Mouse (Mus musculus) forebrain, embryonic 14.5 days (tissue): ENCODE data around the gene Emsy. TPM values are rescaled to one million over a fixed set of nuclear protein-coding genes. Genes with fewer than 3 reads are reported as not detected.

Experiments
- ATAC-seq: fragments of 200-750 bp; cut with Nextera tagmentation; 2 replicates; pipeline ENCODE4 v1.8.0; 2017; ENCODE audit warnings: mild to moderate bottlenecking, moderate library complexity
- DNase-seq: peaks from one replicate; pipeline ENCODE4 v3.0.0-alpha.2; 2015; ENCODE audit warnings: low spot score
- H3K27ac ChIP-seq: fragments of 300-500 bp; sonication (generic); 2 replicates; pipeline ENCODE4 v1.5.1; 2014; ENCODE audit warnings: low read depth, mild to moderate bottlenecking, control low read depth, low read length, moderate library complexity
- H3K27me3 ChIP-seq: fragments of 300-500 bp; sonication (generic); replicated peaks from 2 replicates; pipeline ENCODE4 v1.6.1; 2014; ENCODE audit warnings: low read length, control low read depth, mixed read lengths; ENCODE audit not compliant: control insufficient read depth, insufficient read depth
- H3K36me3 ChIP-seq: fragments of 300-500 bp; sonication (generic); 2 replicates; pipeline ENCODE4 v1.6.1; 2014; ENCODE audit warnings: low read length, control low read depth; ENCODE audit not compliant: control insufficient read depth, insufficient read depth
- H3K4me1 ChIP-seq: fragments of 300-500 bp; sonication (generic); 2 replicates; pipeline ENCODE4 v1.6.1; 2014; ENCODE audit warnings: antibody characterized with exemption, low read length, control low read depth; ENCODE audit not compliant: control insufficient read depth, insufficient read depth
- H3K4me2 ChIP-seq: fragments of 300-500 bp; sonication (generic); 2 replicates; pipeline ENCODE4 v1.6.1; 2014; ENCODE audit warnings: mild to moderate bottlenecking, control low read depth, low read length
- H3K4me3 ChIP-seq: fragments of 300-500 bp; sonication (generic); 2 replicates; pipeline ENCODE4 v1.5.1; 2014; ENCODE audit warnings: low read depth, low read length, control low read depth
- H3K9ac ChIP-seq: fragments of 300-500 bp; sonication (generic); 2 replicates; pipeline ENCODE4 v1.6.1; 2014; ENCODE audit warnings: mild to moderate bottlenecking, low read length, control low read depth, moderate library complexity
- H3K9me3 ChIP-seq: fragments of 300-500 bp; sonication (generic); replicated peaks from 2 replicates; pipeline ENCODE4 v1.6.1; 2016; ENCODE audit warnings: low read length, control low read depth, mixed read lengths; ENCODE audit not compliant: control insufficient read depth
- WGBS: fragments of 180-500 bp; shearing (Covaris S2); extraction: QIAGEN DNeasy Blood & Tissue Kit; methylation state at CpG from one replicate; pipeline ENCODE4 v1.1.7; 2014; 5-methylcytosine and 5-hydroxymethylcytosine counted together
- polyA plus RNA-seq: library from polyadenylated mRNA; unstranded; fragments of >200 nt; fragmentation: Nextera tagmentation; extraction: Ambion mirVana; gene quantifications from 2 replicates; pipeline ENCODE4 v1.2.1, GENCODE M21; 2014

Gene Emsy
- polyA plus RNA-seq, 1 experiment from 2014 or later, result 49.4 TPM

- Histone ChIP-seq H3K9ac (no peak overlapping the region), H3K4me1 (no peaks in the 10 kb centered on the region), H3K4me3 (no peak overlapping the region), H3K27me3 (no peaks in the 10 kb centered on the region), H3K27ac (no peak overlapping the region), H3K4me2 (no peak overlapping the region), H3K36me3 (no peaks in the 10 kb centered on the region), H3K9me3 (no peaks in the 10 kb centered on the region)
- ATAC-seq (no peak), DNase-seq (no peak)
- 84% methylated on average over 4 of the region's 4 CpGs for WGBS
Observed at GRCm38 (mm10) chr7:98674344-98674743, 17.8 kb upstream of the Emsy start.

DNA sequence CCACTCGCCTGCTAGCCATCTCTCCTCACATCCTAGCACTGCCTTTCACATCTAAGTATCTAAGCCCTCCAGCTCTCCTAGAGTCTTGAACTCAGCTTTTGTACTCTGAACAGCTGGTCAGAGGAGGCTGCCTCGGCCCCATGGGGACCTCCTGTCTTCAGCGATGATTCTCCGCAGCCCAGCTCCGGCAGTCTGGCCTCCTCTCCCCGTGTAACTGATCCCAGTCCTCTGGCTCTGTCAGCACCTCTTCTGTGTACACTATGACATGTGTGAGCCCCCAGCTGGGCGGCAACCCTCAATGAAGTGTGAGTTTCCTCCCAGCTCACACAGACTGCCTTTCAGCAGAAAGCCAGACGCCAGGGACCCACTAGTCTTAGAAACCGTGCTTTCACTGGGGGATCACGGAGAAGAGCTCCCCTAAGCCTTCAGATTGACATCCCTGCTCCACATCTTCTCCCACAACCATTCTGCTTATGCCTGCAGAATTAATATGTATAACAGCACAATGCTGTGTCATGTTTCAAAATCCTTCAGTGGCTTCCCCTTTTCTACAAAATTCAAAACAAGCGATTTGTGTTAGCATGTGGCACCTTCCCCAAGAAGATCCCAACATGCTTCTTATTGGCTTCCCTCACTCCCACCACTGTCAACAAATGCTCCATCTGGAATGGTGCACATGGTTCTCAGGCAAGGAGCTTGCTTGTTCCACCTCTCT is 15.8 kb upstream of the Emsy start:
- Histone ChIP-seq H3K27me3 (no peaks in the 10 kb centered on the region), H3K4me1 (no peaks in the 10 kb centered on the region), H3K4me2 (no peak overlapping the region), H3K9me3 (no peaks in the 10 kb centered on the region), H3K27ac (no peak overlapping the region), H3K36me3 (no peaks in the 10 kb centered on the region), H3K9ac (no peak overlapping the region), H3K4me3 (no peak overlapping the region)
- ATAC-seq (no peak), DNase-seq (no peak)
- WGBS, result 72% methylated on average over 11 of the region's 11 CpGs

DNA sequence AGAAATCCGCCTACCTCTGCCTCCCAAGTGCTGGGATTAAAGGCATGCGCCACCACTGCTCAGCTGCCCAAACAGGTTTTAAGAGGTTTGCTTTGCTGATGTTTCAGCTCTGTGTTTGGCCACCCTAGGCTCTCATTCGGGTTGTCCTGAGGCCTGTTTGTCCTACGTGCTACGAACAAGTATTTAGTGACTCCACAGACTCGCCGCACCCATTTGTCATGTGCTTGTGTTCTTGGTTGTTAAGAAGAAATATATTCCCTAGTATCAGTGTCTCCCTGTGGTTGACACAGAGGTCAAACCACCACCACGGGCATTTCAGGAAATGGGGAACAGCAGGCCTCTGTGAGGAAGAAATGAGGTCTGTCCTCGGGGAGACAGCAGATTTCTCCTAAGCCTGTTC is 14.8 kb upstream of the Emsy start:
- Histone ChIP-seq H3K27me3 (no peaks in the 10 kb centered on the region), H3K9ac (no peak overlapping the region), H3K4me1 (no peaks in the 10 kb centered on the region), H3K4me3 (no peak overlapping the region), H3K9me3 (no peaks in the 10 kb centered on the region), H3K4me2 (no peak overlapping the region), H3K36me3 (no peaks in the 10 kb centered on the region), H3K27ac (no peak overlapping the region)
- ATAC-seq, result no peak
- WGBS, result 86% methylated on average over 9 of the region's 9 CpGs
- DNase-seq, result no peak

DNA sequence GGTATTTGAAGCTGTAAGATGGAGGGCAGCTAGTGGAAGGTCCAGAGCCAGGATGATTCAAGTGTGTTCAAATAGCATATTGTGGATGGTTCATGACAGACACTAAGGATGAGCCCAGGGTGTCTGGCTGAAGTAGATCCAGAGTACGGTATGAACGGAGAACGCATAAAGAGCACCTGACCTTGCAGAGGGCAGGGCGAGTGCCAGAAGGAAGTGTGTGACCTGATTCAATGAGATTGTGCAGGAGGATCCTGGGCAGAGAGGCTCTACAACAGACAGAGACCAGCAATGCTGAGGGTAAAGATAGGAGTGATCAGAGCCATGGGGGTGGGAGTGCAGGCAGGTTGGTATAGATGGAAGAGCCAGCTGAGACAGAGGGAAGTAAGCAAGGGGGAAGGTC is 14.2 kb upstream of the Emsy start:
- H3K27ac ChIP-seq, result no peak overlapping the region
- H3K9me3 ChIP-seq, result no peaks in the 10 kb centered on the region
- H3K9ac ChIP-seq, result no peak overlapping the region
- DNase-seq (no peak), ATAC-seq (no peak)
- H3K27me3 ChIP-seq, result no peaks in the 10 kb centered on the region
- H3K4me1 ChIP-seq, result no peaks in the 10 kb centered on the region
- H3K4me3 ChIP-seq, result no peak overlapping the region
- H3K4me2 ChIP-seq, result no peak overlapping the region
- WGBS, result 94% methylated on average over 4 of the region's 4 CpGs
- no peaks in the 10 kb centered on the region for H3K36me3 ChIP-seq

DNA sequence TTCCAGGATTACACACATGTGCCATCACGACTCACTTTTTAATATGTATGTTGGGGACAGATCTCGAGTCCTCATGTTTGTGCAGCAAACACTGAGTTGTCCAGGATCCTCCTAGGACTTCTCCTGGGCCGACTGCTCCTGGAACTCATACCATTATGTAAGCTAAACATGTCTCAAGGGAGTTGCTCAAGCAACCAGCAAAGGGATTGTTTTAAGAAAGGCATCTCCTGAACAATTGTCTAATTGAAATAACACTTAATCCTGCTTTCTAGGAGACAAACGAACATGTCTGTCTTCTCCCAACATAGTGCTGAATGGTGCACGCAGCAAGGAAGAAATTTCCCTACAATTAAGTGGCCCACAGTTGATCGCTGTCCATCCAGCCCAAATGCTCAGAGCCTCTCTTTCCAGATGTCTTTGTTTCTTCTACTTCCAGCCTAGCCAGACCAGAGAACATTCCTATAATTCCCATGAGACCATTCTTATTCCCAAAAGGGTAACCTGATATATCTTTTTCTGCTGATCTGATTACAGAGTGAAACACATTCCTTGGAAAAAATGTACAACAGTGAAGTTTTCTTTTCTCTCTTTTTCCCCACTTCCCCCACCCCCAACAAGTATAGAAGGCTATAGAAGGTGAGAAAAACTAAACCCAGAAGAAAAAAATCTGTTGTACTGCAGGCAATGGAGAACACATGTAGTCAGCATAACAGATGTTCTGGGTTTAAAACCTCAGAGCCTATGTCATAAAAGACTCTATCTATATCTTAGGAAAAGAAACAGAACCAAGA is 11.6 kb upstream of the Emsy start:
- no peaks in the 10 kb centered on the region for H3K36me3 ChIP-seq
- DNase-seq (no peak), ATAC-seq (no peak)
- H3K4me2 ChIP-seq, result no peak overlapping the region
- no peaks in the 10 kb centered on the region for H3K9me3 ChIP-seq
- WGBS, result 66% methylated on average over 6 of the region's 6 CpGs
- H3K4me1 ChIP-seq, result no peaks in the 10 kb centered on the region
- no peaks in the 10 kb centered on the region for H3K27me3 ChIP-seq
- no peak overlapping the region for H3K4me3 ChIP-seq
- H3K9ac ChIP-seq, result no peak overlapping the region
- H3K27ac ChIP-seq, result no peak overlapping the region

- WGBS, result 83% methylated on average over 6 of the region's 6 CpGs
- no peak overlapping the region for H3K27ac ChIP-seq
- no peak overlapping the region for H3K9ac ChIP-seq
- DNase-seq (no peak), ATAC-seq (no peak)
- no peaks in the 10 kb centered on the region for H3K36me3 ChIP-seq
- no peaks in the 10 kb centered on the region for H3K27me3 ChIP-seq
- no peak overlapping the region for H3K4me3 ChIP-seq
- no peaks in the 10 kb centered on the region for H3K9me3 ChIP-seq
- no peak overlapping the region for H3K4me2 ChIP-seq
- no peaks in the 10 kb centered on the region for H3K4me1 ChIP-seq
Observed at GRCm38 (mm10) chr7:98665726-98666125, 9.1 kb upstream of the Emsy start.

GRCm38 (mm10) chr7:98665166-98665565 is 8.6 kb upstream of the Emsy start:
- no peak overlapping the region for H3K27ac ChIP-seq
- DNase-seq, result no peak
- H3K9ac ChIP-seq, result no peak overlapping the region
- H3K4me2 ChIP-seq, result no peak overlapping the region
- no peak overlapping the region for H3K4me3 ChIP-seq
- no peak for ATAC-seq
- no peaks in the 10 kb centered on the region for H3K9me3 ChIP-seq
- no peaks in the 10 kb centered on the region for H3K4me1 ChIP-seq
- H3K27me3 ChIP-seq, result no peaks in the 10 kb centered on the region
- no peaks in the 10 kb centered on the region for H3K36me3 ChIP-seq
- 74% methylated on average over 5 of the region's 5 CpGs for WGBS

GRCm38 (mm10) chr7:98655681-98656530 is 677 bp downstream of the Emsy start:
- under 1% methylated on average over 71 of the region's 74 CpGs for WGBS
- Histone ChIP-seq H3K27me3 (no peaks in the 10 kb centered on the region), H3K4me3 (peak overlapping the region; percentile 95), H3K9ac (peak overlapping the region; percentile 94), H3K4me1 (peaks cover 23% of the 10 kb centered on the region), H3K4me2 (peak overlapping the region; percentile 66), H3K27ac (peak overlapping the region; percentile 94), H3K36me3 (peaks cover 38% of the 10 kb centered on the region), H3K9me3 (no peaks in the 10 kb centered on the region)
- ATAC-seq (peak; percentile 49), DNase-seq (peak; percentile 89)
